Mouse (Mus musculus) heart, embryonic 16.5 days (tissue): ENCODE results near the gene Spc24. TPM values are rescaled to one million over a fixed set of nuclear protein-coding genes. Genes with fewer than 3 reads are reported as not detected.

ENCODE experiments used
- ATAC-seq: fragments of 200-750 bp; cut with Nextera tagmentation; replicated peaks from 2 replicates; pipeline ENCODE4 v1.8.0; 2017; ENCODE audit warnings: moderate number of reproducible peaks; ENCODE audit not compliant: insufficient read depth, low FRiP score; ENCODE audit errors: extremely low read depth
- H3K27ac ChIP-seq: fragments of 300-500 bp; sonication (generic); 2 replicates; pipeline ENCODE4 v1.5.1; 2014; ENCODE audit warnings: mild to moderate bottlenecking, low read length, control low read depth, moderate library complexity
- H3K27me3 ChIP-seq: fragments of 300-500 bp; sonication (generic); 2 replicates; pipeline ENCODE4 v1.6.1; 2014; ENCODE audit warnings: low read length, mixed read lengths; ENCODE audit not compliant: control insufficient read depth, insufficient read depth
- H3K36me3 ChIP-seq: fragments of 300-500 bp; sonication (generic); 2 replicates; pipeline ENCODE4 v1.6.1; 2014; ENCODE audit not compliant: control insufficient read depth, insufficient read depth
- H3K4me1 ChIP-seq: fragments of 300-500 bp; sonication (generic); 2 replicates; pipeline ENCODE4 v1.6.1; 2014; ENCODE audit warnings: low read length, mixed read lengths; ENCODE audit not compliant: control insufficient read depth, insufficient read depth
- H3K4me2 ChIP-seq: fragments of 300-500 bp; sonication (generic); 2 replicates; pipeline ENCODE4 v1.6.1; 2014; ENCODE audit warnings: low read depth, mild to moderate bottlenecking, control low read depth, low read length
- H3K4me3 ChIP-seq: fragments of 300-500 bp; sonication (generic); 2 replicates; pipeline ENCODE4 v1.5.1; 2014; ENCODE audit warnings: mild to moderate bottlenecking, control low read depth, low read length
- H3K9ac ChIP-seq: fragments of 300-500 bp; sonication (generic); 2 replicates; pipeline ENCODE4 v1.6.1; 2014; ENCODE audit warnings: low read length, control low read depth
- H3K9me3 ChIP-seq: fragments of 300-500 bp; sonication (generic); replicated peaks from 2 replicates; pipeline ENCODE4 v1.6.1; 2016; ENCODE audit warnings: low read length; ENCODE audit not compliant: control insufficient read depth
- WGBS: fragments of 180-500 bp; shearing (Covaris S2); extraction: QIAGEN DNeasy Blood & Tissue Kit; methylation state at CpG from one replicate; pipeline ENCODE4 v1.1.7; 2014; 5-methylcytosine and 5-hydroxymethylcytosine counted together
- polyA plus RNA-seq: library from polyadenylated mRNA; unstranded; fragments of >200 nt; fragmentation: Nextera tagmentation; extraction: Ambion mirVana; gene quantifications from 2 replicates; pipeline ENCODE4 v1.2.1, GENCODE M21; 2015

The Spc24 gene
- polyA plus RNA-seq, 1 experiment from 2014 or later, result 93.2 TPM

DNA sequence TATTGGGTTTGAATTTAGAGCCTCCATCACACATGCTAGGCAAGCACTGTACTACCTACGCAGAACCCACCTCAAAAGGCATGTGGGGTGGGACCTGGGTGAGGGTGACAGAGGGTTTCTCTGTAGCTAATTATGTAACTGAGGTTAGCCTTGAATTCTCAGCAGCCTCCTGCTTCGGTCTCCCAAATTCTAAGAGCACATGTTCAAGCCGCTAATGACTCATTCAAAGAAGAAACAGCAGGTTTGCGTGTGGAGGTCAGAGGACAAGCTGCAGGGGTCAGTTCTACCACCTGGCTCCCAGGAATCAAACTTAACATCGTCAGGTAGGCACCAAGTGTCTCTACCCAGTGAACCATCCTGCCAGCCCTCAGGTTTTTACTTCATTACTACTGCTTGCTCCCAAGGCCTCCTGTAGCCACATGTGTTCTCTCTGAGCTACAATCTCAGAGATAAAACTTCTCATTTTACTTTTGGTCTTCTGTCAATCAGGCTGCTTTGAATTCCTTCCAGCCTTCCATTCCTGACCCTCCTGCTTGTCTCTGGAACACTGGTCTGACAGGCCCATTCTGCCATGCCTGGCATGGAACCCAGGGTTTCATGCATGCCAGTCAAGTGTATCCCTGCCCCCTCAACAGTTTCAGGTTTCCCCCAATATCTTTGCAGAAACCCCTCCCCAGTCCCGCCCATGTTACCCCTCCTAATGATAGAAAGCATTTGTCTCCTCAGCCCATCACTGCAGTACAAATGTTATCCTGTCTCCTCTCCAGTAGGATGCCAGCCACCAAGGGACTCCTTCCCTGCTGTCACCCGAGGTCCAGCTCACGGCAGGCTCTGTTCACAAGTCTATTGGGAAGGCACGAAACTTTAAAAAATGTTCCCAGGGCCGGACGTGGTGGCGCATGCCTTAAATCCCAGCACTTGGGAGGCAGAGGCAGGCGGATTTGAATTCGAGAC is 1.2 kb downstream of the Spc24 start:
- Histone ChIP-seq H3K36me3 (no peaks in the 10 kb centered on the region), H3K27me3 (no peaks in the 10 kb centered on the region), H3K4me1 (peaks cover 39% of the 10 kb centered on the region), H3K9me3 (no peaks in the 10 kb centered on the region), H3K4me3 (peak overlapping the region; percentile 90), H3K27ac (peak overlapping the region; percentile 40), H3K9ac (peak overlapping the region; percentile 90), H3K4me2 (peak overlapping the region; percentile 88)
- ATAC-seq, result no peak
- WGBS, result 53% methylated on average over 14 of the region's 14 CpGs

DNA sequence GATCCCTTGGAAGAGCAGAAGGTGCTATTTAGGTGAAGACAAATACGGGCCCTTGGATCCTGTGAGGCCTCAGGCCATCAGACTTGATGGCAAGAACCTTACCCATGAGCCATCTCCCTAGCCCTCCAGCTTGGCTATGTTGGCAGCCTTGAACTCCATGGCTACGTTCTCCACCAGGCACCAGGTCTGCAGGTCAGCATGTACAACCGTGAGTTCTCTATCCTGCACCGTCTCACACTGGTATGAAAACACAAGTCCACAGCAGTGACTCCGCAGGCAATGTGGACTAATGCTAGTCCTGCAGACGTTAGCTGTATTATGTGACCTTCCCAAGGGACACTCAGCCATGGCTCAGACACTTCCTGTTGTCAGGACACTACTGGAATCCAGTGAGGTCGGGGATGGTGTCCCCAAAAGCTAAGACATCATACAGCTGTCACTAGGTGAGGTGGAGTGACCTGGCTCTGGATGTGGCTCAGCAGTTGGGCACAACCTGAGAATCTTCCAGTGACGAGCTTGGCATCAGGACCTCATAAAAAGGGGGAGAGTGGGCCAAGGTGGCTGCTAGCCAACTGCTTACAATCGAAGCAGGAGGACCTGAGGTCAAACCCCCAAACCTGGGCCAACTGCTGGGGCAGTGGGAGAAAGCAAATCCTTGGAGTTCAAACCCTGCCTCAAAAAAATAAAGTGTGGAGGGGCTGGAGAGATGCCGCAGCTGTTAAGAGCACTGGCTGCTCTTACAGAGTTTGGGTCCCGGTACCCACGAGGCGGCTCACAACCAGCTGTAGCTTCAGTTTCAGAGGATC is 5.4 kb downstream of the Spc24 start:
- Histone ChIP-seq H3K4me2 (no peak overlapping the region), H3K9me3 (no peaks in the 10 kb centered on the region), H3K27me3 (no peaks in the 10 kb centered on the region), H3K36me3 (no peaks in the 10 kb centered on the region), H3K27ac (peak overlapping the region; percentile 4), H3K4me3 (no peak overlapping the region), H3K9ac (no peak overlapping the region), H3K4me1 (peaks cover 44% of the 10 kb centered on the region)
- no peak for ATAC-seq
- 67% methylated on average over 13 of the region's 13 CpGs for WGBS

DNA sequence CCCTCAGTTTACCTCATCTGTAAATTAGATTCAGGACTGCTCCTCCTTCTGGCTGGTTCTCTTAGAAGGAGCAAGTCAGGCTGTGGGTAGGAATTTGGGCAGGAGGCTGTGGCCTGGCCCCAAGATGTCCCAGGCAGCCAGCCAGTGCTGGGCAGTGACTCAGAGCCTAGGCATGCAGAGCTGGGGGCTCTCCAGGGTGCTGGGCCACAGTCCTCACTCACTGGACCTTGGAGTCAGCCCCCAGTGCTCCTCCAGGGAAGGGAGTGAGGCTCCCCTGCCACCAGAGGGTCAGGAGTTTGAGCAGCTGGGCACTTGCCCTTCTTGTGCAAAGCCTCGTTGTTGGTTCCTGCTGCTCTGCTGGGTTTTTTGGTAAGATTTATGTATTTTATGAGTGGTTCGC is 6.1 kb downstream of the Spc24 start:
- Histone ChIP-seq H3K27me3 (no peaks in the 10 kb centered on the region), H3K27ac (peak overlapping the region; percentile 63), H3K4me3 (no peak overlapping the region), H3K9me3 (no peaks in the 10 kb centered on the region), H3K36me3 (no peaks in the 10 kb centered on the region), H3K4me2 (no peak overlapping the region), H3K4me1 (peaks cover 40% of the 10 kb centered on the region), H3K9ac (no peak overlapping the region)
- 57% methylated on average over 2 of the region's 2 CpGs for WGBS
- peak; percentile 87 for ATAC-seq

DNA sequence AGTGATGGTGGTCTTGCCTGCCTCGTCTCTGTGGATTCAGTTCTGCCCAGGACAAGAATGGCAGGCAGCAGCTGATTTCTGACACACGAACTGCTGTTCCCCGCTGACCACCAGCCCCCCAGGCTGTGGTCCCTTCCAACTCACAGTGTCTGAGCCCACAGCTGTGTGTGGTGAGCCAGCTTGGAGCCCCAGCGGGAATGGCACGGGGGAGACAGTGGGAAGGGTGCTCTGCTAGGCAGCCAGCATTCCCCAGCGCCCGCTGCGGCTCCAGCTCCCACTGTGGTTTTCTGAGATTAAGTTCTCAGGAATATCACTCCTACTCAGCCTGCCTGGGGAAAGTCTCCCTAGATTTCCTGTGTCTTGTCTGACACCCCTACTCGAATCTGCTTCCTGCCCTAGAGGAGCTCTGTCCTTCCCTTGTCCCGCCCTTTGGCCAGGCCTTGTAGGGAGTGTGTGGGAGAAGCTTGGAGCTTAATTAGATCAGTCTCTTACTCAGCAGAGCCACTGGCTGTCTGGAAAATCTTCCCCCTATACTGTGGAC is 7.8 kb downstream of the Spc24 start:
- H3K4me3 ChIP-seq, result no peak overlapping the region
- peaks cover 50% of the 10 kb centered on the region for H3K4me1 ChIP-seq
- H3K4me2 ChIP-seq, result no peak overlapping the region; the same call in 1 of the 2 replicates
- no peaks in the 10 kb centered on the region for H3K27me3 ChIP-seq
- H3K9ac ChIP-seq, result peak overlapping the region; percentile 53
- H3K27ac ChIP-seq, result peak overlapping the region; percentile 78
- H3K9me3 ChIP-seq, result no peaks in the 10 kb centered on the region
- ATAC-seq, result no peak
- 26% methylated on average over 10 of the region's 10 CpGs for WGBS
- peaks cover 4% of the 10 kb centered on the region for H3K36me3 ChIP-seq

DNA sequence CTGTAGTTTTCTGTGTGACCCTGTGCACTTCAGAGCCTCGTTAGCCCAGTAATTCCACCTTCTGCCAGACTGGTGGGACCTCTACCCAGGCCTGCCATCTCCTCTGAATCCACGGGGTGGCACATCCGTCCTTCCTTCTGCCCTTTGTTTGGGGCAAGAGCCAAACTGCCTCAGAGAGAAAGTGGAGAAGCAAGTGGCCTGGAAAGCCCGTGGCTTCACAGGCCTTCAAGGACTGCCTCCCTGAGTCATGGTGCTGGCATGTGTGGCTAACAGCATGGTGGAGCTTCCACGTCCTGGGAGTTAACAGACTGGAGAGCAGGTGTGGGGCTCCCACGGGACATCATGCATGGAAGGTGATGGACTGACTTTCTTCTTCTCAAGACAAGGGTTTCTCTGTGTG is 8.8 kb downstream of the Spc24 start:
- Histone ChIP-seq H3K27me3 (no peaks in the 10 kb centered on the region), H3K4me3 (no peak overlapping the region), H3K9me3 (no peaks in the 10 kb centered on the region), H3K4me2 (no peak overlapping the region), H3K4me1 (peaks cover 54% of the 10 kb centered on the region), H3K36me3 (peaks cover 11% of the 10 kb centered on the region), H3K27ac (no peak overlapping the region), H3K9ac (no peak overlapping the region)
- no peak for ATAC-seq
- WGBS, result 50% methylated on average over 6 of the region's 6 CpGs

GRCm38 (mm10) chr9:21750370-21750769 is 9.7 kb downstream of the Spc24 start:
- no peak overlapping the region for H3K4me2 ChIP-seq
- no peak overlapping the region for H3K9ac ChIP-seq
- WGBS, result 73% methylated on average over 3 of the region's 3 CpGs
- no peak for ATAC-seq
- no peaks in the 10 kb centered on the region for H3K9me3 ChIP-seq
- no peak overlapping the region for H3K27ac ChIP-seq
- no peak overlapping the region for H3K4me3 ChIP-seq
- peaks cover 54% of the 10 kb centered on the region for H3K4me1 ChIP-seq
- H3K27me3 ChIP-seq, result no peaks in the 10 kb centered on the region
- H3K36me3 ChIP-seq, result peaks cover 20% of the 10 kb centered on the region

GRCm38 (mm10) chr9:21749382-21750118 is 10.6 kb downstream of the Spc24 start:
- Histone ChIP-seq H3K4me2 (no peak overlapping the region), H3K4me3 (no peak overlapping the region), H3K9ac (no peak overlapping the region), H3K27me3 (no peaks in the 10 kb centered on the region), H3K4me1 (peaks cover 49% of the 10 kb centered on the region), H3K27ac (no peak overlapping the region), H3K9me3 (no peaks in the 10 kb centered on the region), H3K36me3 (peaks cover 28% of the 10 kb centered on the region)
- WGBS, result 82% methylated on average over 6 of the region's 6 CpGs
- no peak for ATAC-seq

- WGBS, result 58% methylated on average over 10 of the region's 10 CpGs
- no peak overlapping the region for H3K4me3 ChIP-seq
Observed at GRCm38 (mm10) chr9:21748491-21748890, 11.6 kb downstream of the Spc24 start.

More at GRCm38 (mm10) chr9:21748491-21748890, 11.6 kb downstream of the Spc24 start:
- H3K4me2 ChIP-seq, result peak overlapping the region; percentile 13; the same call in 1 of the 2 replicates
- H3K27ac ChIP-seq, result peak overlapping the region; percentile 85
- no peak for ATAC-seq
- H3K27me3 ChIP-seq, result no peaks in the 10 kb centered on the region
- H3K9ac ChIP-seq, result no peak overlapping the region
- H3K36me3 ChIP-seq, result peaks cover 36% of the 10 kb centered on the region
- H3K9me3 ChIP-seq, result no peaks in the 10 kb centered on the region
- H3K4me1 ChIP-seq, result peaks cover 38% of the 10 kb centered on the region
